Mouse (Mus musculus) 416B (cell line): ENCODE data around the gene Akap4.

Source experiments
- DNase-seq: peaks from one replicate; pipeline ENCODE4 v3.0.0; 2011; ENCODE audit warnings: low read depth

The Akap4 gene

DNA sequence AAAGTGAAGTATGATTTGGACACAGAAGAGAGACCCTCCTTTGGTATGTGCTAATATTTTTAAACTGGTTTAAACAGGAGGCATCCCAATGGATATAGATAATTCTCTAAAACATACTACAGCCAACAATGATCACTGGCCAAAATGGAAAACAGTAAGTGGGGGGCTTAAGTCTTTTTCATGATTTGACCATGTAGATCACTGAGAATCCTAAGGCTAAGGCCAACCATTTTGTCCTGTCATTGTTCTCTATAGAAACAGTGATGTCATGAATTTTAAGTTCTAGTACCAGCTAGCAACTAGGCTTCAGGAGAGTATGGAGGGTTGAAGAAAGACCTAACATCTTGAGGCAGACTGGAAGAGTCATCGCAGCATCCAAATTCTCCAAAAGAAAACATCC is at the start of gene Akap4:
Gene Akap4 (plus strand): TSS at position 301 of the 400 bp plus-strand sequence.
- DNase-seq = no peak

DNA sequence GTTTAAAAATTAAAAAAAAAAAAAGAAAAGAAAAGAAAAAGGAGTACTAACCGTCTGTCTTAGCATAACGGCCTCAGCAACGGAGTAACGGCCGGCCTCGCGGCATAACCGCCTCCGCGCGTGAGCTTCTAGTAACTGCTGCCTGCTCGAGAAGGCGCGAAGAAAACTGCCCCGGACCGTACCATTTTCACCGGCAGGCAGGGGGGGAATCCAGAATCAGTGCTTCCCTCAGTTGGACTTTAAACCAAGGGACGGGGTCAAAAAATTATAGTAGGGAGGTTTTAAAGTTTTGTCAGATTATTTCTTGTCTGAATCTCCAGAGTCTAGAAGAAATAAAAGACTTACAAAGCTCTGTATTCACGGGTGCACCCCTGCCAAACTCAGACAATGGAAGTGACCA is 25.8 kb upstream of the Akap4 start, which contains the start of gene Ccnb3:
Gene Ccnb3 (minus strand): TSS at position 101 of the 400 bp plus-strand sequence.
- no peak for DNase-seq

DNA sequence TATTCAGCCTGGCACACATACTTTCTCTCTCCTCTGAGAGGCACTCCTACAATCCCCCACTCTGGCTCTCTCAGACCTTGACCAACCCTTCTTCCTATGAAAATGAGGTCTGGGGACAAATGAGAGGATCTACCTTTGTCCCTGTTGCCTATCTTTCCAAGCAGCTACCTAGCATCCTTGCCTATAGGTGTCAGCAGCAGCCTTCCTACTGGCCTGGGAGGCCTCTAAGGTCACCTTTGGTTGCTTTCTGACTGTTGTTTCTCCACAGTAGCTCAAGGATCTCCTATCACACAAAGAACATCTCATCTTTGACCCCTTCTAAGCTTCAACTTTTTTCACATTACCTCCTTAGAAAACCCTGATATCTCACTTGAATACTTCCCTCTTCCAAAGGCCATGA is 10.3 kb upstream of the Akap4 start:
- no peak for DNase-seq

DNA sequence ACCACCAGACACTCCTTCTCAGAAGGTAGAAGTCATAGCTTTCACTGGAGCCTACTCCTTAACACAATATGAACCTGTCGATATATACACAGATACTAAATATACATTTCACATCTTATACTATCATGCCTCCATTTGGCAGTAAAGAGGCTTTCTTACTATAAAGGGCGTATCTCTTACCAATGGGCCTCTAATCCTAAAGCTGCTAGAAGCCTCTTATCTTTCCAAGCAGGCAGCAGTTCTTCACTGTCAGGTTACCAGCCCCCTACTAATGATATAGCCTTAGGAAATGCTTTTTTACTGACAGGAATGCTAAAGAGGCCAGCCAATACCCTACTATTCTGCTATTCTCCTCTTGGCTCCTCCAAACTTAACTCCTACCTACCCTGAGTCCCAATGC is 9.7 kb upstream of the Akap4 start:
- no peak for DNase-seq

DNA sequence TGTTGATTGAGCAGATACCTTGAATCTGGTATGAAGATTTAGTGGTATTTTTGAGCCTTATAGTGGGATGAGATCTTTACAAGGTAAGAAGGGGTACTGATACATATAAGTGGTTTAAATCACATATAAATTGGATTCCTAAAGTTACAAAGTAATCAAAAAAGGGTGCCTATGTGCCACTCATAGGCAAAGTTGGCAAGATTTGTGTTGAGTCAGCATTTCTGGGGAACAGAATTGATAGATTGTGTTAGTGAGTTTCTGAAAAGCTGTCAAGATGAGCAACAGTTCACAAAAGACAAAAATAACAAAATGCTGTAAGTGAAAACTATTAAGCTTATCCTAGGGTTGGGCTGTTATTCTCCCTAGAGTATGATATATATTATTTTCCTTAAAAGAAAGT is 3.2 kb upstream of the Akap4 start:
- DNase-seq = no peak

DNA sequence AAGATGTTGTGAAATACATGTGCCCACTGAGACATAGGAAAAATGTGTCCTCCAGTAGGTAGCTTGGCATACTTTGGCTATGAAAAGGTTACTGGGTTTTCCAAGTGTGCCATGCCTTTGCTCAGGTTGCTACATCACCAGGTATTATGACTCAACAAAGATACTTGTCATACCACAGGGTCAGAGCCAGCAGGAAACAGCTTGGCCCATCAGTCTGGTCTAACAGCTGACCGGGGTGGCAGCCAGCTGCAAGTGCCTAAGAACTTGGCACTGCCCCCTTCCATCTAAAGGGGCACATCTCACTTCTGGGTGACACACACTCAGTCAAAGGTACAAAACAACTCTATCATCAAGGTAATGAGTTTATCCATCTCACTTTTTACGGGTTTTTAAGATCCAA is 683 bp downstream of the Akap4 start:
- DNase-seq = no peak

DNA sequence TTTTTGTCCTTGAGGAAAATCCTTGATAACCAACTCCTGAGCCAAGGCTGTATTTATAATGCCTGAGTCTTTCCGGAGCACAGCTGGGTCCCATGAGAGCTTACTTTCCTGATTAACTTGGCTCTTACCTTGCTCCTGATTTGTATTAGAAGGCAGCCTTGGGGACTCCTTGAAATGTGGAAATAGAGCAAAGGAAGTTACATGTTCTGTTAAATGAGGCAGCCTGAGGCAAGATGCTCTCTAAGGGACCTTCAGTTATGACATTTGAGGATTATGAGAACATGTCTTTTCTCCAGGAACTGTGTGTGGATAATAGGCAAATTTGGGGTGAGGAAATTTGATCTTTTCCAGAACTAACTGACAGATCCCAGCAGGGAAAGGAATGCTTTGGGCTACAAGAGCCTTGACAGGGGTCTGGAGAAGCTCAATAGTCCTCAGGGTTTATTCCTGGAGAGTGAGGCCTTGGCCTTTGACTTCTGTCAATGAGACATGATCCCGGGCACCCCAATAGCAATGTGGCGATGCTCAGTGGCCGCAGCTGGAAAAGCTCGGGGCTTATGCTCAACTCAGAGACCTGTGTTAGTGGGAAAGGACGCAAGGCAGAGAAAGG is 12.6 kb downstream of the Akap4 start:
- DNase-seq = no peak

DNA sequence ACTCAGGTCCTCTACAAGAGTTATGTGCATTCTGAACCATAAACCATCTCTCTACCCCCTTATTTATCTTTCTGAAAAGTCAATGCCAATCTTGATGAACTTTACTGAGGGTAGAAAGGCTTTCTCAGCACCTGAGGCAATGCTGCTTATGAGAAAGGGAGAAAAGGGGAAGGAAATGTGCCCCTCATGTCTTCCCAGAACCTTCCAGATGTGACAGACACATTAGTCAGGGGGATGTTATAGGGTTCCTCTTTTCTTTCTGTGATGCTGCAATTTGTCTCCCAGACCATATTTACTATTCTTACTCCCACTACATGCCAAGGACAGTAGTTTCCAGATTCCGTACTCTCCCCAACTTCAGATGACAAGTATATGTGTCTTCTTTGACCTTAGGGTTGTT is 18.6 kb downstream of the Akap4 start:
- no peak for DNase-seq

DNA sequence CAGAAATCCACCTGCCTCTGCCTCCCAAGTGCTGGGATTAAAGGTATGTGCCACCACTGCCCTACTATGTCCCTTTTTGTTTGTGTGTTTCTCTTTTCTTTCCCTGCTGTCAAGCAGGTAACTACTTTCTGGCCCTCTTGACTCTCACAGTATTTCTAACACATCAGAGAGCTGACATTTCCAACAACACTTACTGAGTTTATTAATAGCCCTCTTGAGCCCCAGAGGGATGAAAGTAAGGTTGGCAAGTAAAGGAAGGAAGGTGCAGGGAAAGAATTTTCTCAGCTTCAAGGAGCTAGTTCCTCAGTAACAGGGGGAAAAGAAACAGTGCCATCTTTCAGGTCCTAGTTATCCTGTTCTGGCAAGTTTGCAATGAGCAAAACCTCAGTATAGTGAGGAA is 23.0 kb downstream of the Akap4 start:
- DNase-seq = no peak

DNA sequence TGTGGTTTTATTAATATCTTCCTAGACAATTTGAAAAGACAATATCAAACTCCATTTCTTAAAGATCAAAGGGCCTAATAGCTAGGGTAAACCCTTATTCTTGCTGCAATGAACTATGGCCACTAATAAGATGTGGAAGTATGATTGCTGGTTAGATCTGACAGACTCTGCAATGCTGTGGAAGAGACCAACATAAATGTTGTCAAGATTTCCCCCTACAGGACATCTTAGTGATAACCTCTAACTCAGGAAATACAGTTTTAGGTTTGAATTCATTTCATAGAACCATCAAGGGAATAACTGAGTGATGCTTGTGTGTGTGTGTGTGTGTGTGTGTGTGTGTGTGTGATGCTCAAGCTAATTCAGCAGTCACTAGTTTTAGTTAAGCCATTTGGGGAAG is 35.0 kb downstream of the Akap4 start:
- DNase-seq = peak; percentile 1

DNA sequence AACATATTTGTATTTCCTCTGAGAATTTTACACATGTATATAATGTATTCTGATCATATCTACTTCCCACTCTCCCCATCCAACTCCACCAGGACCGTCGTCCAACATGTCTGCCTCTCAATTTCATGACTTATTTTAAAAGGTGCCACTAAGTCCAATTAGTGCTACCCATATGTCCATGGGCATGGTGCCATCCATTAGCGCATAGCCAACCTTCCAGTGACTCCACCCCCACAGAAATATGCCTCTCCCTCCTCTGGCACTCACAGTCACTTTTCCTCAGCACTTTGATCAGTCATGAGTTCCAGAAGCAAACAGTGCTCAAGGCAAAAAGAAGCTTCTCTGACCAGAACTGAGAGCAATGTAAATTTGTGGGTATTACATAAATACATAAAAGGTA is 47.6 kb downstream of the Akap4 start:
- DNase-seq = no peak

DNA sequence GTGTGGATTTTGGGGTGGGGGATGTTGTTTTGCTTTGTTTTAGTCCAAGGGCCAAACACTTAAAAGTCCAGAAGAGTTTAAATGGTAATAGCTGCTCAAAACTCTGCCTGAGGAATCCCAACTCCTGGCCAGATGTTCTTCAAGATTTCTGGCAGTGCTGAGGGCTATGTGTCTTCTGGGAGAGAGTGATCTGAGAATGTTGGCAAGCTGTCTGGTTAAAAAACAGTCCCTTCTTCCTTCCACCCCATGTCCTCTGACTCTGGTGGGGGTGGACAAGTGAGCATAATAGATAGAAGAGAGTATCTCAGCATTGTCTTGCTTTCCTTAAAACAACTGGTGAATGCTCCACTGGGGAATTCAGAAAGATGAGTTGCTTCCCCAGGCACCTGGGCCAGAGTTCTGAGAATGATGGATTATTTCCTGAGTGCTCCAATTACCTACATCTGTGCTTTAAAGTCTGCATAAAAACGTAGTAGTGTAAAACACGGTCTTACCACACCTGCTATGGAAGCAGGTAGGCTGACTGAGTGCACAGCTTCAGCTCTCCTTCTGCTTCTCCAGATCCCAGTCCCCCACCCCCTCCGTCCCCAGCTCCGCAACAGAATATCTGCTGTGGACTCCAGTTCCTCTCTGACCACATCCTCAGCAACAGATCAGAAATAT is 54.4 kb downstream of the Akap4 start:
- DNase-seq = no peak
